Mouse (Mus musculus) gastrocnemius, postnatal 25 days (tissue): ENCODE results near the gene Serpina1e. TPM values are rescaled to one million over a fixed set of nuclear protein-coding genes. Genes with fewer than 3 reads are reported as not detected.
"Not testable (repeated sequence)": the region's sequence is repeated elsewhere in the genome, so short reads cannot be mapped to it uniquely, and the experiment has no call there.

Experiments
- DNase-seq: peaks from one replicate; pipeline ENCODE4 v3.0.0; 2022
- total RNA-seq, 2 experiments: library from RNA; stranded (reverse); gene quantifications; 1 replicate in 1 of 2; 2 replicates in 1 of 2; pipeline ENCODE4 v1.2.3; 2021

The Serpina1e gene
- total RNA-seq, 2 experiments from 2014 or later, result 0.27 TPM; not detected in 1

- DNase-seq, result no peak
Observed at GRCm38 (mm10) chr12:103962337-103962736, 3.6 kb upstream of the Serpina1e start.

- DNase-seq, result no peak
Observed at GRCm38 (mm10) chr12:103961716-103962115, 2.9 kb upstream of the Serpina1e start.

- DNase-seq, result not testable (repeated sequence)
Observed at GRCm38 (mm10) chr12:103956555-103956954, 2.2 kb downstream of the Serpina1e start.

GRCm38 (mm10) chr12:103952972-103953371, 5.8 kb downstream of the Serpina1e start:
- not testable (repeated sequence) for DNase-seq

- DNase-seq, result no peak
Observed at GRCm38 (mm10) chr12:103946243-103946642, 12.5 kb downstream of the Serpina1e start.

- not testable (repeated sequence) for DNase-seq
Observed at GRCm38 (mm10) chr12:103909181-103909580, 49.6 kb downstream of the Serpina1e start.

GRCm38 (mm10) chr12:103907746-103908145, 51.0 kb downstream of the Serpina1e start:
- DNase-seq, result not testable (repeated sequence)

GRCm38 (mm10) chr12:103904837-103905340, 53.9 kb downstream of the Serpina1e start, which contains the start of gene Serpina1c:
Gene Serpina1c, minus strand, starts transcription at chr12:103904887.
- DNase-seq, result not testable (repeated sequence)

GRCm38 (mm10) chr12:103901929-103902328, 56.8 kb downstream of the Serpina1e start:
- DNase-seq, result not testable (repeated sequence)

Other genes with a start within 250 kb of the Serpina1e start
- not detected for gene Serpina1d, start 185.4 kb downstream of the Serpina1e start, total RNA-seq
- not detected for gene Serpina1b, start 128.6 kb downstream of the Serpina1e start, total RNA-seq
- not detected for gene Serpina1a, start 95.4 kb downstream of the Serpina1e start, total RNA-seq
- not detected for gene Serpina1c, start 54.1 kb downstream of the Serpina1e start, total RNA-seq
- not detected for gene Serpina11, start 31.0 kb upstream of the Serpina1e start, total RNA-seq
- gene Serpina9, start 54.8 kb upstream of the Serpina1e start, total RNA-seq, result not detected
- gene Serpina12, start 85.5 kb upstream of the Serpina1e start, total RNA-seq, result not detected
- not detected for gene Serpina5, start 142.1 kb upstream of the Serpina1e start, total RNA-seq
- not detected for gene Serpina3a, start 153.7 kb upstream of the Serpina1e start, total RNA-seq
- gene Serpina3b, start 169.0 kb upstream of the Serpina1e start, total RNA-seq, result not detected
- 1 to 10 TPM in 1 of 2 experiments, under 1 TPM in 1; 0.72 to 6.2 TPM for gene Serpina3c, start 194.9 kb upstream of the Serpina1e start, total RNA-seq